Mouse (Mus musculus) liver, embryonic 11.5 days (tissue): ENCODE data around the gene Gad1. TPM values are rescaled to one million over a fixed set of nuclear protein-coding genes. Genes with fewer than 3 reads are reported as not detected.

Experiments used
- ATAC-seq: fragments of 200-750 bp; cut with Nextera tagmentation; replicated peaks from 2 replicates; pipeline ENCODE4 v1.8.0; 2017; ENCODE audit warnings: moderate number of reproducible peaks, mild to moderate bottlenecking, moderate TSS enrichment, moderate library complexity; ENCODE audit not compliant: low FRiP score
- DNase-seq: peaks from one replicate; pipeline ENCODE4 v3.0.0-alpha.2; 2017; ENCODE audit warnings: low spot score
- H3K27ac ChIP-seq: fragments of 300-500 bp; sonication (generic); 2 replicates; pipeline ENCODE4 v1.5.1; 2014; ENCODE audit warnings: mild to moderate bottlenecking, low read depth, low read length, control low read depth
- H3K27me3 ChIP-seq: fragments of 300-500 bp; sonication (generic); replicated peaks from 2 replicates; pipeline ENCODE4 v1.6.1; 2014; ENCODE audit warnings: low read length, mixed read lengths; ENCODE audit not compliant: control insufficient read depth, insufficient read depth
- H3K36me3 ChIP-seq: fragments of 300-500 bp; sonication (generic); 2 replicates; pipeline ENCODE4 v1.6.1; 2014; ENCODE audit warnings: mild to moderate bottlenecking, low read length, moderate library complexity, mixed read lengths; ENCODE audit not compliant: control insufficient read depth, insufficient read depth
- H3K4me1 ChIP-seq: fragments of 300-500 bp; sonication (generic); replicated peaks from 2 replicates; pipeline ENCODE4 v1.6.1; 2014; ENCODE audit warnings: low read length, mixed read lengths; ENCODE audit not compliant: control insufficient read depth, insufficient read depth
- H3K4me2 ChIP-seq: fragments of 300-500 bp; sonication (generic); 2 replicates; pipeline ENCODE4 v1.6.1; 2014; ENCODE audit warnings: mild to moderate bottlenecking, control low read depth, moderate library complexity
- H3K4me3 ChIP-seq: fragments of 300-500 bp; sonication (generic); 2 replicates; pipeline ENCODE4 v1.5.1; 2014; ENCODE audit warnings: low read depth, low read length, control low read depth
- H3K9ac ChIP-seq: fragments of 300-500 bp; sonication (generic); 2 replicates; pipeline ENCODE4 v1.6.1; 2014; ENCODE audit warnings: low read depth, low read length, control low read depth
- H3K9me3 ChIP-seq: fragments of 300-500 bp; sonication (generic); 2 replicates; pipeline ENCODE4 v1.6.1; 2016; ENCODE audit warnings: low read length, inconsistent platforms, mixed read lengths; ENCODE audit not compliant: control insufficient read depth
- WGBS: fragments of 180-500 bp; shearing (Covaris S2); extraction: QIAGEN DNeasy Blood & Tissue Kit; methylation state at CpG from one replicate; pipeline ENCODE4 v1.1.7; 2014; 5-methylcytosine and 5-hydroxymethylcytosine counted together
- polyA plus RNA-seq: library from polyadenylated mRNA; unstranded; fragments of >200 nt; fragmentation: Nextera tagmentation; extraction: Ambion mirVana; gene quantifications from 2 replicates; pipeline ENCODE4 v1.2.1, GENCODE M21; 2014

Gene Gad1
- polyA plus RNA-seq, 1 experiment from 2014 or later: 0.19 TPM

DNA sequence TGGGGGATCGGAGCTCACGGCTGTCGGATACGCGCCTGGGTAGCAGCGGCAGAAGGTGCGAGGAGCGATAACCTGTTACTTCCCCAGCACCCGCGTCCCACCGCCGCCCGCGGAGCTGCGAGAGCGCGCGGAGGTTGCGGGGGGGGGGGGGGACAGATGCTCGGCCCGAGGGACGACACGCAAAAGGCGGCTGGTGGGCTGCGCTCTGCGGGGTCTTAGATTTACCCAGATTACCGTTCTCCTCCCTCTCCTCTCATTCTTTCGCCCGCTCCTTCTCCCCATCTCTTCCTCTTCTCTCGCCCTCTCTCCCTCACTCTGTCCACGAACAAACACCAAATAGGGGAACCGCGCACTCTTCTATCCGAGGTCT lies 9.7 kb downstream of the Gad1 start:
- peaks cover 93% of the 10 kb centered on the region for H3K27me3 ChIP-seq
- no peaks in the 10 kb centered on the region for H3K9me3 ChIP-seq
- H3K27ac ChIP-seq: no peak overlapping the region
- H3K4me3 ChIP-seq: peak overlapping the region; percentile 17; the same call in 1 of the 2 replicates
- ATAC-seq (no peak), DNase-seq (no peak)
- under 1% methylated on average over 29 of the region's 34 CpGs for WGBS
- H3K4me2 ChIP-seq: peak overlapping the region; percentile 37
- H3K9ac ChIP-seq: no peak overlapping the region
- peaks cover 13% of the 10 kb centered on the region for H3K4me1 ChIP-seq
- H3K36me3 ChIP-seq: no peaks in the 10 kb centered on the region

DNA sequence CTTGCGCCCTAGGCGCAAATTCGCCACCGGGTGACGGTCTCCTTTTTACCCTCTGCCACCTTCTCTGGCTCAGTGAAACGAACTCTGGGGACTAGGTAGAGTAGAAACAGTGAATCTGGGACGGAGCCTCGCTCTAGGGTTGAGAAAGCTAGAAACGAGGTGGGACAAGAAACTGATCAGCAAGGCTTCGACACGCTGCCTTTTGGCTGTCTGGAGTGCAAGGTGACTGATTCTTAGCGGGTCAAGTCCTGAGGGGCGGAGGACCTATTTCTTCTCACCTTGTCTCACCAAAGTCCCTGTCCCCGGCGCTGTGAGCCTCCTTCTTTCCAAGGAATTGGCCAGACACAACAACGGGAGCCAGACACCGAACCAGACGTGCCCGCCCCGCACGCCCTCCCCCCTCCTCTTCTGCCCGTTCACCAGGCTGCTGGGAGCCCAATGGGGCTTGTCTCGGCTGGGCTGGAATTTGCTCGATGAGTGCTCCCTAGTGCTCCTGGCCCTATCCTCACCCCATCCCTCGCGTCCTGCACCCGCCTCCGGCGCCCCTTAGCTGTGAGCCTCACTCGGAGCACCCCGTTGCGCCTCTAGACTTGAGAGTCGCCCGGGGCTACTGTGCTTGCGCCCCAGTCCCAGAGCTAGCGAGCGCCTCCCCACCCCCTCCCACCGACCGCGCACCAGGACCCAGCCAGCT lies 10.3 kb downstream of the Gad1 start:
- ATAC-seq: no peak
- H3K4me3 ChIP-seq: no peak overlapping the region
- H3K9ac ChIP-seq: no peak overlapping the region
- no peak for DNase-seq
- WGBS: 2% methylated on average over 40 of the region's 40 CpGs
- H3K4me1 ChIP-seq: peaks cover 15% of the 10 kb centered on the region
- H3K4me2 ChIP-seq: no peak overlapping the region
- no peaks in the 10 kb centered on the region for H3K36me3 ChIP-seq
- peaks cover 95% of the 10 kb centered on the region for H3K27me3 ChIP-seq
- no peaks in the 10 kb centered on the region for H3K9me3 ChIP-seq
- H3K27ac ChIP-seq: no peak overlapping the region

DNA sequence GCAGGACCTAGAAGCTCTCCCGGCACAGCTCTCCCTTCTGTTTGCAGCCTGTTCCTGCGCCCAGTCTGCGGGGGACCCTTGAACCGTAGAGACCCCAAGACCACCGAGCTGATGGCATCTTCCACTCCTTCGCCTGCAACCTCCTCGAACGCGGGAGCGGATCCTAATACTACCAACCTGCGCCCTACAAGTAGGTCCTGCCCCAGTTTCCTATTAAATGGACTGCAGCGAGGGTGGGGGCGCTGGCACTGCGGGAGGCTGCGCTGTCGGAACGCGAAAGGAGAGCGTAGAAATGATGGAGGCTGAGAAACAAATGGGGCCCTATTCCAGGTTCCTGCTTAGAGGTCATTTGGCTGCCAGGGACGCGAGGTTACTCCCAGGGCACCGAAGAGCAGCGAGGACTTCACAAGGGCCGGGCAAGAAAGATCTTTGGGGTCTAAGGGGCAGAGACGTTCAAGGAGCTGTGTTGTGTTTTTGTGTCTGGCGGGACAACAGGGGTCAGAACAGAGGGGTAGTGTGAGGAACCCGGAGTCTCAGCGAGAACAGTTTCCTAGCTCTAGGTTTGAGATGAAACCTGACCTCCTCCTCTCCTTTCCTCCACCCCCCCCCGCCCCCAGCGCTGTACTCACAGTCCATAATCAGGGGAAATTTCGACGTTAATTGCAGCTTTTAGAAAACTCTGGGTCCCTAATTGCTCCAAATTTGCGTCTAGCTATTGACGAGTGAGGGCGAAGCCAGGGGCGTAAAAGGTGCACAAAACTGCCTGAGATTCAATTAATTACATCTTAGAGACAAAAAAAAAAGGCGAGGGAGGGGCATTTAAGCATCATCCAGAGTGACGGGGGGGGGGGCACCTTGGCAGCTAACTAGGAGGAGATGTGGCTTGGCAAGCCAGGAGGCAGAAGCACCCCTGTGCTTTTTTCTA lies 11.1 kb downstream of the Gad1 start:
- Histone ChIP-seq H3K4me1 (peaks cover 15% of the 10 kb centered on the region), H3K9ac (no peak overlapping the region), H3K9me3 (no peaks in the 10 kb centered on the region), H3K27ac (no peak overlapping the region), H3K36me3 (no peaks in the 10 kb centered on the region), H3K4me2 (no peak overlapping the region), H3K4me3 (no peak overlapping the region), H3K27me3 (peaks cover 100% of the 10 kb centered on the region)
- DNase-seq: no peak
- no peak for ATAC-seq
- WGBS: 5% methylated on average over 38 of the region's 38 CpGs

DNA sequence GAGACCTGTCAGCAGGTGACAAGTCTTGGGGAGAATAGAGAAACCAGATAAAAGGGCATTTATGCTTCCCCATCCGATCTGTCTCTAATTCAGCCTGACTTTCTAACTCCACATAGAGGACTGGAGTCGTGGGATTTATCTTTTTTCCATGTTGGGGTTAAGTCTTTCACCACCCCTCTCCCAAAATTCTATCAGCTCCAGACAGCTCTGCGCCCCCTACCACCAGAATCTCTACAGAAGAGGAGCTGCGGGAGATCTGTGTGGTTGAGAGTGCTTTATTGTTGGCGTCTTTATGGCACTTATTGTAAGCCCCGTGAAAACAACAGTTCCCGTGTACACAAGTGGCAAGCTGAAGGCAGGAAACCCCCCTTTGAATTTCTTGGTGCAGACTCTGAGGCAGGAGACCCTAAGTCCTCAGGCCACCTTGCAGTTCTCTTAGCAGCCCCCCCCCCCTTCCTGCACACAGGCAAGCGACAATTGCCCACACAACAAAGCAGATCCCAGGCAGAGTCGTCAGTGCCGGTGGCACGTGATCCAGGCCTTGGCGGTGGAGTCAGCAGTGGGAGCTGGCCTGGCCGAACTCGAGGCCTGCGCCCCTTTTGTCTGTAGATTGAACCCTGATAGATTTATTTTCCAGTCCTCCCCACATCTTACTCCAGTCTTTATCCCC lies 11.9 kb downstream of the Gad1 start:
- no peaks in the 10 kb centered on the region for H3K36me3 ChIP-seq
- DNase-seq: no peak
- no peak overlapping the region for H3K4me2 ChIP-seq
- H3K4me1 ChIP-seq: peaks cover 15% of the 10 kb centered on the region
- H3K4me3 ChIP-seq: no peak overlapping the region
- H3K27ac ChIP-seq: no peak overlapping the region
- 6% methylated on average over 15 of the region's 15 CpGs for WGBS
- H3K27me3 ChIP-seq: peaks cover 100% of the 10 kb centered on the region
- no peak for ATAC-seq
- no peaks in the 10 kb centered on the region for H3K9me3 ChIP-seq
- no peak overlapping the region for H3K9ac ChIP-seq

DNA sequence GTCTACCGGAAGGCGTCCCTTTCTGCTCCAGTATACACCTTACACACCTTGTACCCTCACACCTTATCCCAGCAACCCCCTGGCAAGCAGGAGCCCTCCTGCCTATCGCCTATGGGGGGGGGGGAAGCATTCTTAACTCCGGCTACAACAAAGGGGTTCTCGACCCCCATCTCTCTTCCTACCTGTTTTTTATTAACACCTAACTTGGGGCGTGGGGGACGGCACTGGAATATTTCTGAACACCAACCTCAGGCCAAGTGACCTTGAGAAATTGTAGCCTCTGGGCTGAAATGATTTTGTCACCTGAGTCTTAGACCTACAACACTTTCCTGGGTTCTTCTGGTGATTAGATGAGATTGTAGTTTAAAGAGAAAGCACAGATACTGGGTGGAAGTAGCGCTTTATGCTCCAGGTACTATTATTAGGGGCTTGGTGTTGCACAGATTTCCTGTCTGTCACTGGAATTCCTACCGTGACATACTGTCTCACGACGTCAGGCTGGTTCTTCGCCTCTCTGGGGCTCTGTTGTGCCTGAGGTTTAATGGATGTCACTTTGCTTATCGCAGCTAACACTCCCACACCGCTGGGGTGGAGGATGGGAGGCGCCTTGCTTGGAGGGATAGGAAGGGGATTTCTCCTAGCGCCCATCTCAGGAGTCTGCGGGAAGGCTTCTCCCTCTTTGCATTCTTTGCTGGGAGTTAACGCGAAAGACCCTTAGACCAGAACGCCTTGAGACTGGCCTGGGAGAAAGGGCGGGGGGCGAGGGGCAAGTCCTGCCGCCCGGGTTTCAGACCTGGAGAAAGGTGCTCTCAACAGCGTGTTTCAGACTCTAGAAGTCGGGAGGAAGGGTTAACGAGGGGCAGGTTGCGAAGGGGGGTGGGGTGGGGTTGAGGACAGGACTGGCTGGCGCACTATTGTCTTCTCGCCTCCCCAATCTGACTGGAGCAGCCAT lies 13.1 kb downstream of the Gad1 start:
- DNase-seq (no peak), ATAC-seq (no peak)
- Histone ChIP-seq H3K4me2 (peak overlapping the region; percentile 31), H3K27ac (no peak overlapping the region), H3K4me1 (peaks cover 15% of the 10 kb centered on the region), H3K9me3 (no peaks in the 10 kb centered on the region), H3K27me3 (peaks cover 95% of the 10 kb centered on the region), H3K9ac (no peak overlapping the region), H3K36me3 (no peaks in the 10 kb centered on the region), H3K4me3 (no peak overlapping the region; the same call in 1 of the 2 replicates)
- 4% methylated on average over 30 of the region's 30 CpGs for WGBS

DNA sequence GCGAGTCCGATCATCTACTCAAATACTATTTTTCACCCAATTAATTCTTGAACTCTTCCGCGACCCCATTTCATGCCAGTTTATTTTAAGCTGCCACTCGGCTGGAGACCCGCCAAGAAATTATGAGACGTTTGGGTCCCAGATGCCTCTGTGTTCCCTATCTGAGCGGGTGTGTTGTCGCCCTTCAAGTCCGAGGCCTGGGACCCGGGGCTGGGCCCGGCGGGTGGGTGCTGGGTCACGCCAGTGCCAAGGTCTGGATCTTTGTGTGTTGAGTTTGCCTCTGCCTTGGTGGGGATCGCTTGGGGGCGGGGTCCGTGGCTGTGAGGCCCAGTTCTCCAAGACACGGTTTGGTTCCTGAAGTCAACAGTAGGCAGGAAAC lies 13.7 kb downstream of the Gad1 start:
- no peak overlapping the region for H3K9ac ChIP-seq
- no peaks in the 10 kb centered on the region for H3K36me3 ChIP-seq
- peaks cover 15% of the 10 kb centered on the region for H3K4me1 ChIP-seq
- WGBS: 3% methylated on average over 18 of the region's 18 CpGs
- no peaks in the 10 kb centered on the region for H3K9me3 ChIP-seq
- no peak overlapping the region for H3K4me3 ChIP-seq
- H3K27ac ChIP-seq: no peak overlapping the region
- H3K4me2 ChIP-seq: peak overlapping the region; percentile 31
- DNase-seq (peak; percentile 40), ATAC-seq (no peak)
- peaks cover 95% of the 10 kb centered on the region for H3K27me3 ChIP-seq

DNA sequence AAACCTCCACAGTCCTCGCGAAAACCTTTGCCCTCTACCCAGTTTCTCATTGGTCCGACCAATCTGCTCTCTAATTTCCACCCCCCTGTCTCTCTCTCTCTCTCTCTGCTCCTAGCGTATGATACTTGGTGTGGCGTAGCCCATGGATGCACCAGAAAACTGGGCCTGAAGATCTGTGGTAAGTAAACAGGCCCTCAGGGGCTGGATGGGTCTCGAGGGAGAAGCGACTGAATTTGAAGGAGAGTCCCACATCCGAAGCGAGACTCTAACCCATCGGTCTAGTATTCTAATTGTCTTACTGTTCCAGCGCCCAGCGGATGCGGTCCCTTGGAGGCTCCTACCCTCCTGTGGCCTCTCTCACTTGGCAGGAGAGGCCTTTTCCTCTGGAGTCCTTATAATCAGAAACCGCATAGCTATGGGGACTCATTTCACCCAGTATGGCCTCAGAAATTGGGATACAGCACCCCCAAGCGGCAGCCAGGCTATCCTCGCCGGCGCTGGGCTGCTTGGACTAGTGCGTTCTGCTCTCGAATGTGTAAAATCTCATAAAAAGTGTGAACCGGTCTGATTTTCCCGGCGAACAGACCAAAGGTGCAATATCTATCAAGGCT lies 14.3 kb downstream of the Gad1 start:
- Histone ChIP-seq H3K4me1 (peaks cover 13% of the 10 kb centered on the region), H3K9ac (no peak overlapping the region), H3K27ac (no peak overlapping the region), H3K4me2 (peak overlapping the region; percentile 57), H3K27me3 (peaks cover 92% of the 10 kb centered on the region), H3K36me3 (no peaks in the 10 kb centered on the region), H3K4me3 (peak overlapping the region; percentile 22; the same call in 1 of the 2 replicates), H3K9me3 (no peaks in the 10 kb centered on the region)
- WGBS: 6% methylated on average over 23 of the region's 23 CpGs
- ATAC-seq: no peak
- DNase-seq: peak; percentile 50
